Mouse (Mus musculus) stomach, postnatal 0 days (tissue): ENCODE measurements around the gene Adam33.

Experiments
- CTCF ChIP-seq: IDR thresholded peaks from 2 replicates; pipeline ENCODE4 v1.5.1; 2016; ENCODE audit warnings: antibody characterized with exemption, low read depth, mild to moderate bottlenecking, moderate library complexity
- EP300 ChIP-seq: optimal IDR thresholded peaks from 2 replicates; pipeline ENCODE3; 2016; ENCODE audit warnings: antibody characterized with exemption

GRCm38 (mm10) chr2:131060784-131061183 lies 2.8 kb downstream of the Adam33 start:
- TF ChIP-seq CTCF (no peak), EP300 (no peak)
